Mouse (Mus musculus) cerebellum, adult 9-11 months (tissue): ENCODE measurements around the gene Arhgef1.

ENCODE experiments used
- DNase-seq: peaks from one replicate; pipeline ENCODE4 v3.0.0; 2022

Gene Arhgef1

DNA sequence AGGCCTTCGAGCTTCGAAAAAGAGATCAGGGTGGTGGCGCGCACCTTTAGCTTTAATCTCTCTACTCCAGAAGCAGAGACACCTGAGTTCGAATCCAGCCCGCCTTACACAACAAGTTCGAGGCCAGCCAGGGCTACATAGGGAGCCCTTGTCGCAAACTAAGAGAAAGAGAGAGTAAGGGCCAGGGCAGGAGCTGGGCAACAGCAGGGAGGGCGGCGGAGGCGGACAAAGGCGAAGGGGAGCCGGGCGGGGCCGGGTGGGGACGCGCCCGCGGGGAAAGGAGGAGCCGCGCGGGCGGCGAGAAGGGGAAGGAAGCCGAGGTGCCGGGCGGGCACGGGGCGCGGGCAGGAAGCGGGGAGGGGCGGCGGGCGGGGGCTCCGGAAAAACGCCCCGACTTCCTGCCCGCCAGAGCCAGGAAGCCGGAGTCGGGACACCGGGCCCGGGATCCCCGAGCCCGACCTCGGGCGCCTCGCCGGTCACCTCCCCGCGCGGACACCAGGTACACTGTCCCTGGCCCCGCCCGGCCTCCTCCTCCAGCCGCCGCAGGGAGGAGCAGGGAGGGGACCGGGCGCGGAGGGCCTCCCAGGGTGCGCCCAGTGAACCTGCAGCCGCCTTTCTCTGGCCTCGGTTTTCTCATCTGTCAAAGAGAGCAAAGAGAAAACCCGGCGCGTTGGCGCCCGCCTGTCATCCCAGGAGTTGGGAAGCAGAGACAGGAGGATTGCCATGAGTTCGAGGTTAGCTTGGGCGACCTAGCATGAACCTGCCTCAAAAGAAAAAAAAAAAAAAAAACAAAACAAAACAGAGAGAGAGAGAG, at the start of gene Arhgef1:
Arhgef1 (plus strand) TSS at position 283 of the 814 bp plus-strand sequence.
- peak; percentile 70 for DNase-seq

DNA sequence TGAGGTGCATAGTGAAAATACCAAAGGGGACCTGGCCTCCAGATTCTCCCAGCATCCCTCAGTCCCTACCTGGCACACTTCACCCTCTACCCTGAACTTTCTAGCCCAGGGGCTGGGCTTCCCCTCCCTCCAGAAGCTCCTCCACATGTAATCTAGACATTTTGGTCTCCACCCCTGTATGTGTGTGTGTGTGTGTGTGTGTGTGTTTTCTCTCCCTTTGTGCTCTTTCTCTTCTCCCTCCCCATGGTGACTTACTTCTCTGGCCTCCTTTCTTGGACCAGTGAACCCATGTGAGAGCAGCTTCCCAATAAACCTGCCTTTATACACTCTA, 49.5 kb upstream of the Arhgef1 start:
- DNase-seq: no peak

DNA sequence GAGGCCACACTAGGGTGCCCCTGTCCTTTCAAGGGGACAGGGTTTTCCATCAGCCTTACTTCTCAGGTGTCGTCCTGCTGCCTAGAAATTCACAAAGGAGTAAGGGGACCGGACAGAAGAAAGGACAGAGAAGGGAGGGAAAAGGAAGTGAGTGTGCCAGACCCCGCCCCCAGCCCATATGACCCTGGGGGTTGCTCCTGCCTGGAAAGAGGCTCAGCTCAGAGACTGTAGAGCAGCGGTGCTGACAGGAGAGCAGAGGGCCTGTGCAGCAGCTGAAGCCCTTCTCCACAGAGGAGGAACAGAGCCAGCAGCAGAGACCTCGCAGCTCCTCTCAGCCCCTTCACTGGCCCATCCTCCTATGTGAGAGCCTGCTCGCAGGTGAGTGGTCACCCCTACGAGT, 49.0 kb upstream of the Arhgef1 start:
- DNase-seq: no peak

DNA sequence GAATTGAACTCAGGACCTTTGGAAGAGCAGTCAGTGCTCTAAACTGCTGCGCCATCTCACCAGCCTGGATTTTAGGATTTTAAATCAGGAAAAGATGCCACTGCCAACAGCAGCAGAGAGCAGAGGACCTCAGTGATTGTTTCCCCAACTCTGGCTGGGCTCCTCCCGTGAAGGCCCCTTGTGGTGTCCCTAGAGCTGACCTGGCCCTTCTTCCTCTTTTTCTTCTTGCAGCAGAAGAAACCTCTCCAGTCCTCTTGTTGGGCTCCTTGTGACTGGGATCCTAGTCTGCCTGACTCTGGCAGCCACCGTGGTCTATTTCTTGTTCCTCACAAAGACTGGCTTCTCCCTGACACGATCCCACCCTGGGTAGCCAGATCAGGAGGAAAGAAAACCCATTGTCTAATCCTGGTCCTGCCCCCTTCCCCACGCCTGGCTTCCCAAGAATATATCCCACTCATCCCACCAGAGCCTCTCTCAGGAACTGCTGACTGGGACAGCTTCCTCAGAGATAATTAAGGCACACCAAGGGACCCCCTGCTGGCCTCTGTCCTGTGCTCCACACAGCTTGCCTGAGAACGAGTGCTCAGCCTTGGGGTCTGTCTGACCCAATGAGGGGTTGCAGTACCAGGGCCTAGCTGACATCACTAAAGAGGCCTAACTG, 46.1 kb upstream of the Arhgef1 start:
- no peak for DNase-seq

DNA sequence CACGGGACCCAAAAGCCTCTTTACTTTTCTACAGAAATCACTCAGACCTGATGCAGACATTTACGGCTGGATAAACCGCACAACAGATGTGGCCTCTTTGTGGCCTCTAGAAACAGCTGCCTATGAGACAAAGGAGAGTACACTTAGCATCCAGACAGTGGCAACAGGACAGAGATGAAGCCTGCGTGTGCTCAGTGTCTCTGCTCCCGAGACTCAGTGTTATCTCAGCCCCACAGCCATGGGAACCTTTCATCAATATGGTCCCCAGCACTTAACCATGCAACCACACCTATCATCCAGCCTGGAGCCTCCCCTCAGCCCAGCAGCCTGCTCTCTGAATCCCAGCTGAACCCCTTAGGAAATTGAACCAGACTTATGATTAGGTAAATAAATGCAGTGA, 43.5 kb upstream of the Arhgef1 start:
- no peak for DNase-seq

DNA sequence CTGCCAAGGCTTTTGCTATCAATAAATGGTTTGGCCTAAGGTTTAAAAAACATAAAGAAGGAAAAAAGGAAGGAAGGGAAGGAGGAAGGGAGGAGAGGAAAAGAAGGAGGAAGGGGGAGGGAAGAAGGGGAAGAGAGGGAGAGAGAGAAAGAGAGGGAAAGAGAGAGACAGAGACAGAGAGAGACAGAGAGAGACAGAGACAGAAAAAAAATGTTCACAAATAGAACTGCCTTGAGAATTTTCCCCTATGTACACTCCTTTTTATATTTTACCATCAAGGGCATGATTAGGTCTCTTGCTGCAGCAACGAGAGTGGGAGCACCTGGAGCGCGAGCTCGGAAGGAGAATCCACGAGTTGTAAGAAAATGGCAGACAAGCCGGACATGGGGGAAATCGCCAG, 40.8 kb upstream of the Arhgef1 start, which contains the start of gene Gm9844:
Gm9844 (plus strand) TSS at position 301 of the 400 bp plus-strand sequence.
- no peak for DNase-seq

DNA sequence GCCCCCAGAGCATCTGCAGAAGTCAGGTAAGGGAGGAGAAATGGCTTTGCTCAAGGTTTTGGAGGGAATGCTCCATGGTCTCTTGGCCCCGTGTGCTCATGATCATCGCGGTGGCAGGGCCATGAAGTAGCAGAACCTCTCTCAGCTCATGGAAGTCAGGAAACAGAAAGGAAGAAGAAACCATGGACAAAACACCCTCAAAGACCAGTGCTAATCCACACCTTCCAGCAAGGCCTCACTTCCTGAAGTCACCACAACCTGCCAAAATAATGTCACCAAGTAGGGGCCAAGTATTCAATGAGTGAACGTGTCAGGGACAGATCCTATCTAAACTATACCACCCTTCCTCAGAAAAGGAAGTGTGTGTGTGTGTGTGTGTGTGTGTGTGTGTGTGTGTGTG, 39.9 kb upstream of the Arhgef1 start:
- no peak for DNase-seq

DNA sequence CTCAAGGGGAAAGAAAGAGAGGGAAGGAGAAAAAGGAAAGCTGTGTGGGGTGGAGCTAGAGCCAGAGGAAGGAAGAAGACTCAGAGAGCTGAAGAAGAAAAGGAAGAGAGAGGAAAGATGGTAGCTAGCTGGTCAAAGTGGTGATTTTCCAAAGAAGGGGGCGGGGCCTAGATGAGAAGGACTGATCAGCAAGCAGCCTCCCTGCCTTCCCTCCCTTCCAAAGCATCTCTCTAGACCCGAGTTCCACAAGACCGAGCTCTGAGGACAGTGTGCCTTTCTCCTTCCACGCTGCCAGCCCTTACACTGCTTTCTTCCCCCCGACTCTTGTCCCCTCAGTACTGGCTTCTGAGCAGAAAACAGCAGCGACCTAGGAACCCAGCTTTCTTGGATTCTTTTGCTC, 38.6 kb upstream of the Arhgef1 start:
- no peak for DNase-seq

DNA sequence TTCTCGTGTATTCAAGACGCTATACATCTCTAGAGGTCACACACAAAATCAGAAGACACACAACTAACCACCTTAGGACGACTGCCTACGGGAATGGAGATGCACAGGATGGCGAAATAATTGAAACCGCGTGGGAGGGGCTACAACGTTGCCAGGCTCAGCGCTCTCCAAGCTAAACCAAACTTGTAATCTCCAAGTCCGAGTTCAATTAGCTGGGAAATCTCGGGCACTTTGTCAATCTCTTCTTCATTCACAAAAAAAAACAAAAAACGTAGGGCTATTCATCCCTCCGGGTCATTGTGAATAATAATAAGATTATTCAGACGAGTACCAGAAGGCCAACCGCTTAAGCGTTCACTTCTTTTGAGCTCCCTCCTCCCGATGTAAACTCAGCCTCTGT, 33.6 kb upstream of the Arhgef1 start:
- DNase-seq: no peak

DNA sequence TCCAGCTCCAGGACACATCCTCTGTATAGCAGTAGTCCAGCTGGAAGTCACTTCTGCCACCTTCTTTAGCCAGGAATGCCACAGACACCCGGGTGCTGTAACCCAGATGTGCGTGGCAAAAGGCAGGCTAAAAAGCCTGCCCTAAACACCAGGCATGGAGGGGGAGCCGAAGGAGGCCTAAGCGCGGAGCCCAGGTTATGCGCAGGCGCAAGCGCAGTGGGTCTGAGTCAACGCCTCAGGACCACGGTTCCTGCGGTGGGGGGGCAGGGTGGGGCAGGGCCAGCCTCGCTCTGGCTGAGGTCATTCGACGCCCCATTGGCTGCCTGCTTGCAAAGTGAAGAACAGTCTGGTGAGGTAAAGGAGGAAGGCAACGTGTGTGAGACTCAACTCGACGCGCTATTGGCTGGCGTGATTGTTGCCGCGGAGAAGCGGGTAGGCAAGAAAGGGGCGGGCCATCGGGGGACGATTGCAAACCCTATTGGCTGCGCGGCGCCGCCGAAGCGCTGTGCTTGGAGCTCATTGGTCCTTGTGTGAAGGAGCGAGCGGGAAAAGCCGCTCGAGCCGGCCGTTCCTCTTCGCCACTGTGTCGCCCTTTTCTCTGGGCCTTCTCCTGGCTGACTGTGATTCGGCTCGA, 33.1 kb upstream of the Arhgef1 start, which contains the start of the genes Lypd4 and Dmrtc2:
Lypd4 (minus strand) TSS at position 410 of the 634 bp plus-strand sequence.
Dmrtc2 (plus strand) TSS at position 526 of the 634 bp plus-strand sequence.
- no peak for DNase-seq

DNA sequence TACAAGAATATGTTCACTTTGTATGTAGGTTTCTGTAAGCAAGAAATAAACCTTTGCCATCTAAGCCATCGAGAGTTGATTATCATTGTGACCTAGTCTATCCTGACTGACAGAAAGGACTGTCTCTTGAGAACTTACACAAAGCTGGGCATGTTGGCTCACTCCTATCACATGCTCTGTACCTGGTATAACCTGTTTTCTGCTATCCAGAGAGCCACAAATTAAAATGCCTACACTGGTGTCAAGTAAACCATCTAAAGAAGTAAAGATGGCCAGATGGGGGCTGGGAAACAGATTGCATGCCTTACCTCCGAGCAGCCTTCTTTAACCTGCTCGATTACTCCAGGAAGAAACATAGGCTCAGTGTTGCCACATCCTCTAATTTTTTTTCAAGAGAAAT, 25.1 kb upstream of the Arhgef1 start:
- DNase-seq: no peak

DNA sequence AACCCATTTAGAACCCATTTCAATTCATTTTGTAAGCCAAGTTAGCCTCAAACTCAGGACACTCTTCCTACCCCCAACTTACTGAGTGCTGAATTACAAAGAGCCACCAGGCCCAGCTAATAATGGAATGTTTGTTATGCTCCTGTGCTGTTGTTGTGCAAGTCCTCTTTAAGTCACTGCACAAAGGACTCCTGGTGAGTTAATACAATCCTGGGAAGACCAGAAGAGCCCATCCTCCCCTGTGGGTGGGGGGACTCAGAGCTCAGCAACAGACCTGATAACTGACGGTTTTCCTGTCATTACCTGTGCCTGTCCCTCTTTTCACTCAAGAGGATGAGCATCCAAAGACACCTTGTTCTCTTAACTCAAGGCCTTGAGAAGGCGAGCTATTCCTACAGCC, 23.1 kb upstream of the Arhgef1 start:
- no peak for DNase-seq

DNA sequence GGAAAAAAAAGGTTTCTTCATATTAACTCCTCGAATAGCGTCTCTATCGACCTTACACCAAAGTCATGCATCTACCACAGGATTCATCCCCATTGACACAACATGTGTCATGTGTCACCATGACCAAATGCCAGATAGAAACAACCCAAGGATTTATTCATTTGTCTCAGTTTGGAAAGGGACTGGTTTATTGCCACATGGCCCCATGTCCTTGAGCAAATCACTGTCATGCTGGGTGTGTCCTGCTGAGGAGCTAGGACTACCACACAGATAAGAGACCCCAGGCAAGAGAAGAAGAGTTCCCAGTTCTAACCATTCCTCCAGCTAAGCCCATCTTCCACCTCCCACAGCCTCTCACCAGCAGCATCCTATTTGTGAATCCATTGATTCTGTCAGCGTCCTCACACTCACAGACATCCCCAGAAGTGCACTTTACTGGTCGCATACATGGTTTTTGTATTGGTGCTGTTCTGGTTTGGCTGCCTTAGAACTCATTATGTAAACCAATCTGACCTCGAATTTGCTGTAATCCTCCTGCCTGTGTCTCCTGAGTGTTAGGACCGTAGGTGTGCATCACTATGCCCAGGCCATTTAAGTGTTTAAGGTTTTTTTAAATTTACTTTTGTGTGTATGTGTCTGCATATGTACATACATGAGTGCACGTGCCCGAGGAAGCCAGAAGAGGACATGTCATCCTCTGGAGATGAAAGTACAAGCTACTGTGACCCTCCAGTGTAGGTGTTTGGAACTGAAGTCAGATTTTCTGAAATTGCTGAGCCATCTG, 20.1 kb upstream of the Arhgef1 start:
- DNase-seq: peak; percentile 57

DNA sequence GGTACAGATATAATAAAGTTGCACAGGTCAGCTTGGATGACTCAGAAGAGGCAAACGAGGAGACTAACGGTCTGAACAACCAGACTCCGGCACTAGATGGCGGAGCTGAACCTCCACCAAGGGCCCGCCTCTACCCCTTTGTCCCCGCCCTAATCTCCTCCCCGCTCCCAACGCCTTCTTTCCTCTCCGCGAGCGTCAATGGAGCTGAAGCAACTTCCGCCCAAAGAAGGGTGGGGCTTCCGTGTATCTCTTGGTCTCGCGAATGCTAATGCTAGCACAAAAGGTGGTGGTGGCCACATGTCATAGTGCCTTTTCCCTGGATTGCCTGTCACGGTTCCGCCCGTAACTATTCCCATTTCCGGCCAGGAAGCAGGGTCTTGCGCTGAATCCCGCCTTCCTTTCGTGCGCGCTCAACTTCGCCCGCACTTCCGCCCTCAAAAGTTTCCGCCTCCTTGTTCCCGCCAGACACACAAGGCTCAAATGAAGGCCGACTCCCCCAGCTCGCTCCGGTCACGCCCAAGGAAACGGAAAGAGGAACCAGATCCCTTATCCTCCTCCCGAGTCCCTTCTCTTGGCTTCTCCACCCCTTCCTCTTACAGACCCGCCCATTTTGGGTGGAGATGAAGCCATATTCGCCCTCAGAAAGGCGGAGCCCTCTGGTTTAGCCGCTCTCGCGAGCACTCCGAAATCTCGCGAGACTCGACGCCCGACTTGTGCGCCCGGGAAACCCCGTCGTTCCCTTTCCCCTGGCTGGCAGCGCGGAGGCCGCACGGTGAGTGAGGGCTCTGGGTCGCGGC, 18.6 kb upstream of the Arhgef1 start, which contains the start of gene Rps19:
Rps19 (plus strand) TSS at position 476 of the 797 bp plus-strand sequence.
- DNase-seq: peak; percentile 100

DNA sequence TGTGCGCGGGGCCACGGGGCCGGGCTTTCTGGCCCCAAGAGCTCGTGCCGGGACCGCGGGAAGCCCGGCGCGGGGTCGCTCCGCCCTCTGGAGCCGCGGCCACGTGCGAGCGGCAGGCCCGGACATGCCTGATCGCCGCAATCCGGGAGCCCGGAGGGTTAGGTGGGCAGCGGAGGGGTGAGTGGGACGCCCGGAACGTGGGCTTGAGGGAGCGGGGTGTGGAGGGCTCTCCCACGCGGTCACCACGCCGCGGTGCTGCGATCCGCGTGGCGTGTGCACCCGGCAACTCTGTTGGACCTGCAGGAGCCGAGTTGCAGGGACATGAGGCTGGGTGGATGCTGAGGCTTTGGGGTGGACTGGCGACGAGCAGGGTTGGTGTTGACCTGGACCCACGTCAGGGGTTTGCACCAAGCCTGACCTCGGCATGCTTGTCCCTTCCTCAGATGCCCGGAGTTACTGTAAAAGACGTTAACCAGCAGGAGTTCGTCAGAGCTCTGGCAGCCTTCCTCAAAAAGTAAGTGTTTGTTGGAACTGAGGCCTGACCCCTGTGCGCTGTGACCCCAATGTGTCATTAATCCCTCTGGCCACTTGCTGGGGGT, 17.9 kb upstream of the Arhgef1 start:
- peak; percentile 84 for DNase-seq

DNA sequence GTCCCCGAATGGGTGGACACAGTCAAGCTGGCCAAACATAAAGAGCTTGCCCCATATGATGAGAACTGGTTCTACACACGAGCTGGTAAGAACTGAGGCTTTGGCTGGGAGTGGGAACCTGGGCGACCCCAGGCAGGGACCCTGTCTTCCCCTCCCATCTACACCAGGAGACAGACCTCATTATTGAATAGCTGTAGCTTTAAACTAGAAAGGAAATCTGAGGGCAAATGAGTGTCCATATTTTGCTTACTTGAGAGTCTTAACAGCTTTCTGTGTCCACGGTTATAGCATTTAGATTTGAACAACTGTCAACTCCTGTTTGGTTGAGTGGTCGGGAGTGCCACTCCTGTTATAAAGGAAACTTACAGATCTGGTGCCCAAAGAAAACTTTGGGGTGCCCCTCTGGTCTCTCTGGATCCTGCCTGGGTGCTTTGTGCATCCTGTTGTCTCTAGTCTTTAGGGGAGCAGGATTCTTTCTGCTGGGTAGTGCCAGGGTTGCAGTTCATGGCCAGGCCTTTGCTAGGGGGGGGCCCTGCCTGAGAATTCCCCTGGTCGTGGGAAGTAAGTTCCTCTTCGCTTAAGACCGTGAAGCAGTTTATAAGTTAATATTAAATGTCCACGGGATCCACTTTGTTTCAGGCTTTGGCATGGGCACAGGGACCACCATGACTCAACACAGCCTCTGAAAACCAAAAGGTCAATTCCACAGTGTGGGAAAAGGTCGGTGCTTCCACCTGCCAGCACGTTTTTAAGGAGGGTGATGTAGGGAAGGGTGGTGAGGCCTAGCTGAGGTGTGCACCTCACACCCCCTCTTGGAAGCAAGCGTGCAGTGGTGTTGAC, 17.0 kb upstream of the Arhgef1 start:
- no peak for DNase-seq

DNA sequence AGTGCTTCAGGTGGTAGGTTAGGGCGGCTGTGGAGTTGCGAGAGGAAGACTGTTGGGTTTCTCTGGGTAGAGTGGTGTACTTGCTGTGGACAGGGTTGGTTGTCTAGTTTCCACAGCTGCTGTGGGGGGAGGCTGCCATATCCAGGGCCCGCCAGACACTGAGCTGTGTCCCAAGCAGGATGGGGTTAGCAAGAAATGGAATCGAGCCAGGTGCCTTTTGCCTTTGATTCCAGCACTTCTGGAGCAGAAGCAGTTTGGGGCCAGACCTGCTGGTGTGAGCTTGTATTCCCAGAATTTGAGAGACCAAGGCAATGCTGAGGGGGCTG, 16.4 kb upstream of the Arhgef1 start:
- DNase-seq: peak; percentile 65

DNA sequence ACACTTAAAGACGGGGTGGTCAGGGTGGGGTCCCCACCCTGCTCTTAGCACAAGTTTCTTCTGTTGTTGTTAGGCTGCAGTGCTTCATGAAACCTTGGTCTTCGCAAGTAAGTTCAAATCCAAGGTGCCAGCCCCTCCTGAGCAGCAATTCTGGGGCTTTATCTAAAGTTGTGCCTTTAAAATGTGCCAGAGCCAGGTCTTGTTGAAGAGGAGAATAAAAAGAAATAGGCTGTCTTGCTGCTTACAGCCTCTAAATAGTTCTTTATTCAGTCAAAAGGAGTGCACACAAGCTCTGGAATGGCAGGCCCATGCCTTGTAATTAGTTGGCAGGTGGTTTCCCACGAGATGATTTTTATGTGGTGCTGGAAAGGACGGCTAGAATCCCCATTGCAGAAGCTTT, 15.6 kb upstream of the Arhgef1 start:
- no peak for DNase-seq

DNA sequence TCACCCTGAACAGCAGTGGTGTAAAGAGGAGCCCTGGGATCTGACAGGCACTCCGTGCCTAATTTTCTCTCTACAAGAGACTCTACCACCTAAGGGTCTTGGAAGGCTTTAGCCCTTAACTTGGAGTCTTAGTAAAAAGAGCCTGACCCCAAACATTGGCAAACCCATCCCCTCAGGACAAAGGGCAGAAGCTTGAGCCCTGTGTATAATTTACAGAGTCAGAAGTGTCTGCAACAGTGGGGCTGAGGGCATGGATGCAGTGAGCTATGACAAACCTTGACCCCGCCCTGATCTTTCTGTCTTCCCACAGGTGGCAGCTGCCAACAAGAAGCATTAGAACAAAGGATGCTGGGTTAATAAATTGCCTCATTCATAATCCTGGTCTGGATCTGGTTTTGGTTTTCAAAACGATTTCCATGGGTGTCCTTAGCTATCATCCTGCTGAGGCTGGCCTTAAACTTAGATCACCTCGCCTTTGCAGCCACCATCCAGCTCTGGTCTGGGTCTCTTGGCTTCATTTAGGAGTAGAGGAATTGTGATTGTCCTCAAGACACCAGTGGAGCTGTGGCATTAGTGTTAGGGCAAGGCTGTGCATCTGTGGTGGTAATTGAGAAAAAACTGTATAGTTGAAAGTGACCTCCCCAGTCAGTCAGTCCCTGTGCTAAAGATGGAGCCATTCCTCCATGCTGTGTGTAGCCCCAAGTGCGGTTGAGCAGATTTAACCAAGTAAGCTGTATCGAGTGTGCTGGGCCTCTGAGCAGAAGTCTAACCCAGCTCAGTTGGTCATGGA, 13.1 kb upstream of the Arhgef1 start:
- DNase-seq: no peak
